Mouse (Mus musculus) neural tube, postnatal 0 days (tissue): ENCODE measurements around the gene Sema6c. TPM values are rescaled to one million over a fixed set of nuclear protein-coding genes. Genes with fewer than 3 reads are reported as not detected.

ENCODE experiments used
- microRNA-seq: library from miRNA; unstranded; fragments of <30 nt; microRNA quantifications from one replicate; pipeline ENCODE4, GENCODE M21; 2016
- polyA plus RNA-seq: library from polyadenylated mRNA; unstranded; fragments of >200 nt; fragmentation: Nextera tagmentation; extraction: Ambion mirVana; gene quantifications from 2 replicates; pipeline ENCODE4 v1.2.1, GENCODE M21; 2015

Sema6c gene
- 14.0 and 15.0 TPM in 2 replicates for polyA plus RNA-seq

DNA sequence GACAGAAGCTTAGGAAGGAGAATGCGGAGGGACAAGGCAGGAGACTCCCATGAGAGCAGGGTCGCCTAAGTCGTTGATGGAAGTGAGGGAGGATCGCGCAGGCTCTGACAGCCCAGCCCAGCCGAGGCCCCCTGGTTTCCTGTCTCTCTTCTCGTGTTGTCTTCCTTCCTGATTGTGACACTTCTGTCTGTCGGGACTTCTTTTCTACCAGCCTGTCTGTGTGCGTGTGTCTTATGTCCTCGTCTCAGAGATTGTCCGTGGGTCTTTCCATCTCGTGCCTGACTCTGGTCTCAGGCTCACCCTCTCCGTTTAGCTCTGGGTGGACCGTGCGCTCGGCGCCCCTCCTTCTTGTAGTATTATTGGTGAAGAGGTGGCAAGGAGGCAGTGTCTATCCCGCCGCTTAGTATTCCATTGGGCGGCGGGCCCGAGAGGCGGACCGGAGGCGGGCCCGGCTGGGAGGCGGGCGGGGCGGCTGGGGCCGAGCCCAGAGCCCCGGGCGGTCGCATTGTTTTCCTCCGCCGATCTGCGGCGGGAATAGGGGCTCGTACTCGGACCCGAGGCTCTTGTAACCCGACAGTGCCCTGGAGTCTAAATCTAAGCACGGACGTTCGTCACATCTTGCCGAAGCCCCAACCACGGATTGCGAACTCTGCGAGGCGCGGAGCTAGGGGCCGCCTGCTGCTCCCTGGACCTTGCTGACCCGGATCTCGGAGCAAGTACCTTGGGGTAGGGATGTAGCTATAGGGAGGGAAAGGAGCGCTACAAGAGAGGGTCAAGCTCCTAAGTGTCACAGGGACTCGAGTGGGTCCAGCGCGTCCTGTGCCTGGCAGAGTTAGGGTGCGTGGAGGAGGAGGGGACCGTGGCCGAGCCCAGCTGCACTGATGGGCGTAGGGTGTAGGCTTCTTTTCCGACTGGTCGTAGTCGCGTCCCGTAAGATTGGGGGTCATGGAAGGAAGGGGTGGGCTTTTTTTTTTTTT lies at the start of gene Sema6c:
Gene Sema6c (plus strand): TSS at position 471 of the 977 bp plus-strand sequence.

DNA sequence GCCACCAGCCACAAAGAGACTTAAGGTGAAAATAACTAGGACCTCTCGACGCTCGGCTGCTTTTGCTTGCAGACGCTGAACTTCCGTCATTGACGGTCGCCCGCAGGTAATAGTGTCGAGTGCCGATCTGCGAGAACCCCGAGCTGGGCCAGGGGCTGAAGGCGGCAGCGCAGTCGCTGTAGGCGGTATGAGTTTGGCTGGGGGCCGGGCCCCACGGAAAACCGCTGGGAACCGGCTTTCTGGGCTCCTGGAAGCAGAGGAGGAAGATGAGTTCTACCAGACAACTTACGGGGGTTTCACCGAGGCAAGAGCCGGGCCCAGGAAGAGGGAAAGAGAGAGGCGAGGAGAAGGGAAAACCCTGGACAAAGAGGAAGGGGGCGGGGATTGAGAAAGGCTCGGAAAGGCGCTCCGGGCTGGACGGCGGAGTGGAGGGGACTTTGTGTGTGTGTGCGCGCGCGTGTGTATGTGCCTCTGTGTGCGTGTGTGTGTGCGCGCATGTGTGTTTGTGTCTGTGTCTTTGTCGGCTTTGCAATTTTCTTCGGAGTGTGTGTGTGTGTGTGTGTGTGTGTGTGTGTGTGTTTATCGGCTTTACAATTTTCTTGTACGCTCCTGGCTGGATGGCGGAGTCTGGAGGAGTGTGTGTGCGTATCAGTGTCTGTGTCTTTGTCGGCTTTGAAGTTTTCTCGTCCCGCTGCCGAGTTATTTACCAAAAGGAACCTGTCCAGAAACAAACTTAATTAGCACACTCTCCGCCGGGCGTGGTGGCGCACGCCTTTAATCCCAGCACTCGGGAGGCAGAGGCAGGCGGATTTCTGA lies 49.1 kb upstream of the Sema6c start, which contains the start of gene Vps72:
Gene Vps72 (plus strand): TSS at position 112 of the 816 bp plus-strand sequence.

DNA sequence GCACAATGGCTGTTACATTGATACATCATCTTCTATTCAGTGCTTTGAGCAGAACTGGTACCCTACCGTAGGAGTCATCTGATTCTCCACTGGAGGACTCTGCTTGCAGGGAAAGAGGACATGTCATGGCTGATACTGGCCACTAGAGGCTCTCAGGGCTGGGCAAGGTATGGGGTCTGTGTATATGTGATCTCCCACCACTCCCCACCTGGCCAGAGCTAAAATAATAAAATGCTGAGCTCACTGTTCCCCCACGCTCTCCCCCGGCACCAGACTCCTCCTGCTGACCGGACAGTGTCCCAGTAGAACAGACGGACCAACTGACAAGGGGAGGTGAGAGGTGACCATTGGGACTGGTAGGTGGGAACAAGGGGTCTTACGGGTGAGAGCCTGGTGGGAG lies 36.0 kb upstream of the Sema6c start, which contains the start of gene Tmod4:
Gene Tmod4 (plus strand): TSS at position 231 of the 400 bp plus-strand sequence.

DNA sequence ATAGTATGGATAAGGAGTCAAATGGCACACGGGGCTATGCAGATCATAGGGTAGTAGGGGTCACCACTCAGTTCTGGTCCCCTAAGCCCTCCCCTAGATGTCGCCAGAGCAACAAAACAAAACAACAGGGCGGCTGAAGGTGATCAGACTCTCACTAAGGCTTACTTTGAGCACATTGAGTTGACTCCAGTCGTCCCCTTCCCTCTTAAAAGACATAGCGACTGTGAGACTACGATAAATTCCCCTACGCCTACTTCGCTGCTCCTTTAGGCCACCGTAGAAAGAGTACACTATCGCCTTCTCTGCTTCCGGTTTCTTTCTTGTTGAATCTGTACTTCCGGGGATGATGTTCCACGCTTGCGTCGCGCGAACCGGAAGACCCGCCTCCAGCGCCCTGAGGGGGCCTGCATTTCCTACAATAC lies 26.6 kb upstream of the Sema6c start, which contains the start of the genes Scnm1 and Lysmd1:
Gene Scnm1 (minus strand): TSS at position 332 of the 422 bp plus-strand sequence.
Gene Lysmd1 (plus strand): TSS at position 409 of the 422 bp plus-strand sequence.

DNA sequence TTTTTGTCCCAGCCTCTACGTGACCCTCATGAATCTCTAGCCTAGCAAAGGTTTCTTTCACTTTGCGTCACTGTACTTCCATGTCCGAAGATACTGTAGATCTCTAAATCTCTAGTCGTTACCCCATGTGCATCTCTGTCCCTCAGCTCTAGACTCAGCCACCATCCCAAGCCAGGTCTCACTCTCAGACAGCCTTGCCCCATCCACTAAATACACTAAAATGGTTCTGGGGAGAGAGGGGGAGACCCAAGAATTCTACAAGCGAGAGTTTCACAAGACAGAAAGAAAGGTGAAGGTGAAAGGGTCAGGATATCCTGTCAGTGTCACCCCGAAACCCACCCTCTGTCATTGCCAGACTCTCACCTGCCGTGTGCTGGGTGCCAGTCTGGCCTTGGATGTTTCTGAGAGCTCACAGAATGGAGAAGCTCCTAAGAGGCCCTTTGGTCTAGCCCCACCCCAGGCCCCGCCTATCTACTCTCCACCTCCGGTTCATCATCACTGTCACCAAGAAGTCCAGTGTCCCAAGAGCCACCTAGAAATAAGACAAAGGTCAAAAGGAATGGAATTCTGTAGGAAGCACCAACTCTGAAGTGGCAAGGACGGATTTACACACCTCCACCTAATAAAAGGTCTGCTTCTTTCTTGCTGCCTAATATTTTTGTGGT lies 18.2 kb upstream of the Sema6c start, which contains the start of gene Tnfaip8l2:
Gene Tnfaip8l2 (minus strand): TSS at position 409 of the 665 bp plus-strand sequence.

DNA sequence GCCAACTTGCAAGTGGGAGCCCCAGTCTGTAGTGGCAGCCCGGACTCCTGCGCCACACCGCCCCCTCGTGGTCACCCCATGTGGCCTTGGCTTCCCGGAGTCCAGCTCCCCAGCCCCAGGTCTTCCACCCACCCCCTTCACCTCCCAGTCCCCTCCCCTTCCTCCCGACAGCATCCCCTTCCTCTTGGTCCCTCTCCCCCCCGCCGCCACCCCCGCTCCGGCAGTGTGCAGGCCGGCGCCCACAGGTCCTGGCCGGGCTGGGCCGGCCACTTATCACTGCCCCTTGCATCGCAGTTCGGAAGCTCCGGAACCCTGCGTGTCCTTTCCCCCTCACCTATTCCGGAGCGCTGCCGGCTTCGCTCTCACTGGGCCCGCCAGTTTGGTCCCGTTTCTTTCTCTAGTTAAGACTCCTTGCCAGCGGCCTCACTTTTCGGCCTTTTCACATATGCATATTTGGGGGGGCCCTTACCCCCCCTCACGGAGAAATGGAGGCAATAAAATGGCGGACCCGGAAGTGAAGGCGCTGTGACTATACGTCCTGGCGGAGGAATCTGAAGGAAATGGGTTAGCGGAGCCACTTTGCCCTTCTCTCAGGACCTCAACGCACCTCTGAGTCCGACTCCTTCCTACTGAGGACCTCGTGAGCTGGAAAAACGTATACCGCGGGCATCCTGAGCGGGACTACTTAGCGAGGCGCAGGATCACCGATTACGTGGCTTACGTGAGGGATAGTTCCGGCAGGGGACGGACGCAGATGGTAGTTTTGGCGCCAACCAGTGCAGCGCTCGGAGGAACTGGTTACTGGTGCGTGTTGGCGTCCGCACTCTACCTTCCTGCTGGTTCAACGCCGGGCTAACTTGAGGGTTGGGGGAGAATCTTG lies 57.2 kb downstream of the Sema6c start, which contains the start of gene Gabpb2:
Gene Gabpb2 (minus strand): TSS at position 662 of the 880 bp plus-strand sequence.

Small RNAs within 50 kb of the gene (microRNA-seq; reads per million reads assigned to microRNA genes)
- gene Mir8099-1, result not detected

Other genes starting within 250 kb of the Sema6c start
- 22.5 and 24.6 TPM in 2 replicates for gene Selenbp1, start 227.4 kb upstream of the Sema6c start, polyA plus RNA-seq
- gene Rfx5, start 206.4 kb upstream of the Sema6c start, polyA plus RNA-seq, result 6.8 and 7.1 TPM in 2 replicates
- gene Pi4kb, start 185.7 kb upstream of the Sema6c start, polyA plus RNA-seq, result 15.1 and 17.7 TPM in 2 replicates
- 13.1 and 15.2 TPM in 2 replicates for gene Zfp687, start 145.0 kb upstream of the Sema6c start, polyA plus RNA-seq
- 248 and 269 TPM in 2 replicates for gene Psmd4, start 117.8 kb upstream of the Sema6c start, polyA plus RNA-seq
- gene Pip5k1a, start 53.5 kb upstream of the Sema6c start, polyA plus RNA-seq, result 10.7 and 10.9 TPM in 2 replicates
- gene Vps72, start 49.4 kb upstream of the Sema6c start, polyA plus RNA-seq, result 89.2 and 101 TPM in 2 replicates
- 0.50 and 0.79 TPM in 2 replicates for gene Tmod4, start 36.0 kb upstream of the Sema6c start, polyA plus RNA-seq
- 78.6 and 80.8 TPM in 2 replicates for gene Scnm1, start 26.4 kb upstream of the Sema6c start, polyA plus RNA-seq
- gene Lysmd1, start 26.4 kb upstream of the Sema6c start, polyA plus RNA-seq, result 41.0 and 41.2 TPM in 2 replicates
- 4.7 and 4.8 TPM in 2 replicates for gene Tnfaip8l2, start 18.1 kb upstream of the Sema6c start, polyA plus RNA-seq
- 2.5 and 2.6 TPM in 2 replicates for gene Gabpb2, start 57.5 kb downstream of the Sema6c start, polyA plus RNA-seq
- 53.0 and 55.2 TPM in 2 replicates for gene Cdc42se1, start 68.3 kb downstream of the Sema6c start, polyA plus RNA-seq
- gene Mllt11, start 71.7 kb downstream of the Sema6c start, polyA plus RNA-seq, result 348 and 378 TPM in 2 replicates
- 0.22 TPM in 1 of 2 replicates, not detected in the other for gene Gm128, start 81.1 kb downstream of the Sema6c start, polyA plus RNA-seq
- gene Bnipl, start 90.7 kb downstream of the Sema6c start, polyA plus RNA-seq, result not detected in 2 replicates
- gene Mindy1, start 120.9 kb downstream of the Sema6c start, polyA plus RNA-seq, result 31.0 and 32.1 TPM in 2 replicates
- 47.1 and 55.4 TPM in 2 replicates for gene Prune1, start 121.6 kb downstream of the Sema6c start, polyA plus RNA-seq
- gene Anxa9, start 146.7 kb downstream of the Sema6c start, polyA plus RNA-seq, result 0.28 TPM in 2 replicates
- gene Cers2, start 154.3 kb downstream of the Sema6c start, polyA plus RNA-seq, result 84.8 and 88.4 TPM in 2 replicates
- gene Setdb1, start 196.7 kb downstream of the Sema6c start, polyA plus RNA-seq, result 22.5 and 24.6 TPM in 2 replicates
- gene 4930558C23Rik, start 242.4 kb downstream of the Sema6c start, polyA plus RNA-seq, result not detected in 2 replicates